Mouse (Mus musculus) neural tube, embryonic 13.5 days (tissue): ENCODE measurements around the gene E2f3. TPM values are rescaled to one million over a fixed set of nuclear protein-coding genes. Genes with fewer than 3 reads are reported as not detected.
A peak's percentile ranks its signal among the peaks of the same experiment; 100 is the strongest.

Experiments used
- ATAC-seq: fragments of 200-750 bp; cut with Nextera tagmentation; 2 replicates; pipeline ENCODE4 v1.8.0; 2017; ENCODE audit warnings: low read depth, mild to moderate bottlenecking, moderate TSS enrichment, moderate library complexity
- H3K27ac ChIP-seq: fragments of 300-500 bp; sonication (generic); replicated peaks from 2 replicates; pipeline ENCODE4 v1.5.1; 2015; ENCODE audit warnings: moderate library complexity, mild to moderate bottlenecking, inconsistent platforms
- H3K27me3 ChIP-seq: fragments of 300-500 bp; sonication (generic); 2 replicates; pipeline ENCODE4 v1.6.1; 2015; ENCODE audit warnings: mild to moderate bottlenecking, inconsistent platforms
- H3K36me3 ChIP-seq: fragments of 300-500 bp; sonication (generic); 2 replicates; pipeline ENCODE4 v1.6.1; 2015; ENCODE audit warnings: mild to moderate bottlenecking, inconsistent platforms
- H3K4me1 ChIP-seq: fragments of 300-500 bp; sonication (generic); replicated peaks from 2 replicates; pipeline ENCODE4 v1.6.1; 2015; ENCODE audit warnings: inconsistent platforms
- H3K4me2 ChIP-seq: fragments of 300-500 bp; sonication (generic); 2 replicates; pipeline ENCODE4 v1.6.1; 2015; ENCODE audit warnings: inconsistent platforms, mild to moderate bottlenecking, moderate library complexity
- H3K4me3 ChIP-seq: fragments of 300-500 bp; sonication (generic); 2 replicates; pipeline ENCODE4 v1.5.1; 2015; ENCODE audit warnings: mild to moderate bottlenecking, inconsistent platforms
- H3K9ac ChIP-seq: fragments of 300-500 bp; sonication (generic); 2 replicates; pipeline ENCODE4 v1.6.1; 2015; ENCODE audit warnings: moderate library complexity, mild to moderate bottlenecking, inconsistent platforms
- H3K9me3 ChIP-seq: fragments of 300-500 bp; sonication (generic); 2 replicates; pipeline ENCODE4 v1.6.1; 2016; ENCODE audit warnings: inconsistent platforms
- WGBS: fragments of 180-500 bp; shearing (Covaris S2); methylation state at CpG from one replicate; pipeline ENCODE4 v1.1.7; 2015; 5-methylcytosine and 5-hydroxymethylcytosine counted together
- polyA plus RNA-seq: library from polyadenylated mRNA; unstranded; fragments of >200 nt; fragmentation: Nextera tagmentation; extraction: Ambion mirVana; gene quantifications from 2 replicates; pipeline ENCODE4 v1.2.1, GENCODE M21; 2015

Gene E2f3
- polyA plus RNA-seq = 4.9 and 5.1 TPM in 2 replicates

DNA sequence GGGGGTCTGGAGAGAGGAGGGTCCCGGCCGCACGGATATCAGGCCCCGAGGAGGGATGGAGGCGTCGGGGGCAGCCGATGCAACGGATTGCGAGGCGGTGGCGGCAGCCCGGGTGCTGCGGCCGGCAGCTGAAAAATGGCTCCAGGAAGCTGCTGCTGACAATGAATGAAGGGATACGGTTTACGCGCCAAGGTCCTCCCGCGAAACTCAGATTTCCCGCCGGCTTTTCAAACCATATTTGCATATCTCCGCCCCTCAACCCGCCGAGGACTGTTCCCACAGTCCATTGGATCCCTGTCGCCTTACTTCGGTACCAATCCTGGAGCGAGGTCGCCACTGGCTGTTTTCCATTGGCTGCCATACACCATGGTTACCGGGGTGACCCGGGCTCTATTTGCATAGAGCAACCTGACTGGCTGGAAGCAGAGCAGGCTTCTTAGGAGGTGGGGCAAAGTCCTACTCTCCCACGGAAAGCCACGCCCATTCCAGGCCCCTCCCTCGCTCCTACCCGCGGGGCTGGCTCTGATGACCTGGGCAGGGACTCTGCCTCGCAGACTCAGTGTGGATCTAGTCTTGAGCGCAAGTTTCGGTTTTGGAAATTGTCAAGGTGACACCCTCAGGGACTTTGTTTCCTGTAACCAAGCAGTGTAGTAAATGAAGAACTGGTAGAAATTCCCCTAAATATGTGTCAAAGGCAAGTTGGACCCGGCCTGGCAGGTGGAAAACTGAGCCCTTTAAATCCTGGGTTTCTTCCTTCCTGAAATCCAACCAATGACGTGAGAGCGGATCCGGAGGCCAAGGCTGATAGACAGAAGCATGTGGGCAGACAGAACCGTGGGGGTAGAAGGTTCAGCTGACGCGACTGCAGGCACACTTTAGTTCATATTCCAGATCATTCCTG lies at the start of gene E2f3:
Gene E2f3 (minus strand): TSS at position 209 of the 901 bp plus-strand sequence.
- Histone ChIP-seq H3K9ac (peak within 1 kb of the TSS; percentile 97), H3K36me3 (no peaks in the 10 kb centered on the region), H3K27me3 (no peaks in the 10 kb centered on the region), H3K4me2 (peak within 1 kb of the TSS; percentile 100), H3K9me3 (no peaks in the 10 kb centered on the region), H3K4me3 (peak within 1 kb of the TSS; percentile 98), H3K4me1 (peaks cover 31% of the 10 kb centered on the region), H3K27ac (peak within 1 kb of the TSS; percentile 94)
- peak; percentile 99 for ATAC-seq
- under 1% methylated on average over 45 of the region's 45 CpGs for WGBS

GRCm38 (mm10) chr13:30034540-30034939 lies 48.7 kb upstream of the E2f3 start:
- 95% methylated on average over 5 of the region's 5 CpGs for WGBS
- Histone ChIP-seq H3K27me3 (no peaks in the 10 kb centered on the region), H3K4me2 (no peak overlapping the region), H3K4me1 (no peaks in the 10 kb centered on the region), H3K4me3 (no peak overlapping the region), H3K36me3 (no peaks in the 10 kb centered on the region), H3K9ac (no peak overlapping the region), H3K27ac (no peak overlapping the region), H3K9me3 (no peaks in the 10 kb centered on the region)
- ATAC-seq = no peak

DNA sequence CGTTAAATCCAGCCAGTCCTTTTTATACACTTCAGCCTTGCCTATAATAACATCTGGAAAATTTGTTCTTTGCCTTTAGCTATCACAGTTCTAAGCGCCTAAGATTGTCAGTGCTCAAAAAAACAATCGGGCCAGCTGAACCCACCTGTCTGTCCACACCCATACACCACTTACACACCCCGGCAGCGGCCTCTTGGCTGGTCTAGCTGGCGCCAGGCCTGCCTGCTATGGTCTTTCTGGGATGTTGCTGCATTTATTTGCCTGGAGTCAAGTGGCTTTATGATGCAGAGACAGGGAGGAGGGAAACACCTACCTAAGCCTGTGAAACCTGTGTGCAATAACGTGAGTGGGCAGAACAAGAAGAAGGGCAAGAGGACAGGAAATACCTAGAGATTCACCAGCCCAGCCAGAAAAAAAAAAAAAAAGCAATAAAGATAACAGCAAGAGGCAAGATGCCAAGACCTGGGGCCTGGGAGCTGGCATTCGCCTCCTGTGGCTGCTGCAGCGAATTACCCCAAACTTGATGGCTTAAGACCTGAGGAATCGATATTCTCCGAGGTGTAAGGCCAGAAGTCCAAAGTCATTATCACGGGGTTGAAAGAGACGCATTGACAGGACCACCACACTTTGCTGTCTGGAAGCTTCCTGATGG lies 45.9 kb upstream of the E2f3 start:
- no peak overlapping the region for H3K4me2 ChIP-seq
- no peak overlapping the region for H3K27ac ChIP-seq
- H3K36me3 ChIP-seq = no peaks in the 10 kb centered on the region
- H3K9ac ChIP-seq = no peak overlapping the region
- 89% methylated on average over 13 of the region's 13 CpGs for WGBS
- ATAC-seq = no peak
- no peaks in the 10 kb centered on the region for H3K4me1 ChIP-seq
- no peaks in the 10 kb centered on the region for H3K27me3 ChIP-seq
- H3K9me3 ChIP-seq = no peaks in the 10 kb centered on the region
- H3K4me3 ChIP-seq = no peak overlapping the region

- Histone ChIP-seq H3K4me2 (no peak overlapping the region), H3K36me3 (no peaks in the 10 kb centered on the region), H3K9me3 (no peaks in the 10 kb centered on the region), H3K9ac (no peak overlapping the region), H3K4me3 (no peak overlapping the region), H3K4me1 (no peaks in the 10 kb centered on the region), H3K27ac (no peak overlapping the region), H3K27me3 (no peaks in the 10 kb centered on the region)
- 92% methylated on average over 3 of the region's 3 CpGs for WGBS
- ATAC-seq = no peak
Observed at GRCm38 (mm10) chr13:30027841-30028240, 42.0 kb upstream of the E2f3 start.

DNA sequence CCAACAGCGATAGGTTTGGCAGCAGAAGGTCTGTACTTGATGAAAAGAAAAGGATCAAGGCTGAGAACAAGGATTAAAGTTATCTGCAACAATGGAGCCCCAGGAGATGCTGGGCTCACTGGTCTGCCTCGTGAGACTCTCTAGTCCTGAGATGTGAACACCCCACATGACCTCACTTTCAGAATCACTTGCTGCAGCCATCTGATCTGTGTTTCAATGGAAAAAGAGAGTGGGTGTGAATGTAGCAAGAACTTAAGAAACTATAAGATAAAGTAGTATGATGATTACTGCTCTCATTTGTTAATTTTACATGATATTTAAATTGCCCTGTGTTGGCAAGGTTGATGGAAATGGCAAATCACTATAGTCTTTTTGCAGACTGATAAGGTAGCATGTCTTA lies 36.6 kb upstream of the E2f3 start:
- Histone ChIP-seq H3K9ac (no peak overlapping the region), H3K4me1 (no peaks in the 10 kb centered on the region), H3K4me3 (no peak overlapping the region), H3K27me3 (no peaks in the 10 kb centered on the region), H3K36me3 (no peaks in the 10 kb centered on the region), H3K4me2 (no peak overlapping the region), H3K27ac (no peak overlapping the region), H3K9me3 (no peaks in the 10 kb centered on the region)
- 92% methylated on average over 2 of the region's 2 CpGs for WGBS
- ATAC-seq = no peak

DNA sequence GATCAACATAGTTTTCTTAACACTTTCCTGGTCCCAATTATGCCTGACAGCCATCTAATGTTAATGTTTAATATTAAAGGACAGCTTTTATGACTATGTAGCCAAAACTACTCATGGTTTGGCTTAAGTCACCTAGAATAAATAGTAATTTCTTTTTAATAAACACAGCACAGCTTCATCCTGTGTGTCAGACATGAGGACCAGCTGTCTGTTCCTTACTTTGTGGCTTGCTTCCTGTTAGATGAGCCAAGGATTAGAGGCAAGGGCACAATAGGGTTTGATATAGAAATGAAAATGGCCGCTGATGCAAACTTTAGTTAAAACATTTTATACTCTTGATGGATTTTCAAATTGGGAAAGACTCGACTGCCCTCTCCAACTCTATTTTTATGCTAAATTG lies 32.7 kb upstream of the E2f3 start:
- Histone ChIP-seq H3K27me3 (no peaks in the 10 kb centered on the region), H3K4me1 (no peaks in the 10 kb centered on the region), H3K9ac (no peak overlapping the region), H3K4me2 (no peak overlapping the region), H3K4me3 (no peak overlapping the region), H3K36me3 (no peaks in the 10 kb centered on the region), H3K9me3 (no peaks in the 10 kb centered on the region), H3K27ac (no peak overlapping the region)
- WGBS = 88% methylated on average over 2 of the region's 2 CpGs
- ATAC-seq = no peak

GRCm38 (mm10) chr13:30017611-30018010 lies 31.7 kb upstream of the E2f3 start:
- no peaks in the 10 kb centered on the region for H3K27me3 ChIP-seq
- no peak overlapping the region for H3K27ac ChIP-seq
- ATAC-seq = no peak
- 87% methylated on average over 7 of the region's 7 CpGs for WGBS
- H3K4me2 ChIP-seq = no peak overlapping the region
- H3K9ac ChIP-seq = no peak overlapping the region
- no peaks in the 10 kb centered on the region for H3K36me3 ChIP-seq
- H3K9me3 ChIP-seq = no peaks in the 10 kb centered on the region
- H3K4me1 ChIP-seq = no peaks in the 10 kb centered on the region
- no peak overlapping the region for H3K4me3 ChIP-seq

- ATAC-seq = no peak
- 93% methylated on average over 8 of the region's 8 CpGs for WGBS
- Histone ChIP-seq H3K9ac (no peak overlapping the region), H3K4me2 (no peak overlapping the region), H3K4me3 (no peak overlapping the region), H3K27ac (no peak overlapping the region), H3K9me3 (no peaks in the 10 kb centered on the region), H3K36me3 (no peaks in the 10 kb centered on the region), H3K4me1 (0 out of 2 replicates have a peak, but pooled peaks cover 4% of the 10 kb centered on the region), H3K27me3 (no peaks in the 10 kb centered on the region)
Observed at GRCm38 (mm10) chr13:30014576-30014975, 28.7 kb upstream of the E2f3 start.

GRCm38 (mm10) chr13:30012226-30012625 lies 26.4 kb upstream of the E2f3 start:
- Histone ChIP-seq H3K27me3 (no peaks in the 10 kb centered on the region), H3K9ac (no peak overlapping the region), H3K4me2 (no peak overlapping the region), H3K27ac (no peak overlapping the region), H3K4me1 (0 out of 2 replicates have a peak, but pooled peaks cover 4% of the 10 kb centered on the region), H3K9me3 (no peaks in the 10 kb centered on the region), H3K36me3 (no peaks in the 10 kb centered on the region), H3K4me3 (no peak overlapping the region)
- ATAC-seq = peak; percentile 40
- WGBS = 32% methylated on average over 6 of the region's 6 CpGs

GRCm38 (mm10) chr13:30008738-30009137 lies 22.9 kb upstream of the E2f3 start:
- 83% methylated on average over 3 of the region's 3 CpGs for WGBS
- Histone ChIP-seq H3K9ac (no peak overlapping the region), H3K27ac (no peak overlapping the region), H3K9me3 (no peaks in the 10 kb centered on the region), H3K36me3 (no peaks in the 10 kb centered on the region), H3K4me2 (no peak overlapping the region), H3K4me1 (0 out of 2 replicates have a peak, but pooled peaks cover 4% of the 10 kb centered on the region), H3K27me3 (no peaks in the 10 kb centered on the region), H3K4me3 (no peak overlapping the region)
- ATAC-seq = no peak

DNA sequence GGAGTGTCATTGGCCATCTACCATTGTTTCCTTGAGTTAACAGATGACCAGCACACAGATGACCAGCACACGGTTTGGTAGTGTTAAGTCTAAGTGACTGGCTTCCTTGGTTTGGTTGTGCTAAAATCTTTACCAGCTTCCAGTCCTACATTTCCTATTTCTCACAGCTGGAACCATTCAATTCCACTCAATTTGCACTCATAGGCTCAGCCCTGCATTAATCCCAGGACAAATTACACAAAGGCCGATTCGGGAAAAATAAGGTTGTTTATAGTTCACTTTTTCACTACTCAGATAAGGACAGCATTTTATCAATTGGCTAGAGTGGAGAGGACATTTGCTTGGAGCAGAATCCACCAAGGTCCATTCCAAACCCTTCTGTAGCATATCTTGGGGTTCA lies 19.6 kb upstream of the E2f3 start:
- Histone ChIP-seq H3K27ac (no peak overlapping the region), H3K36me3 (no peaks in the 10 kb centered on the region), H3K9ac (no peak overlapping the region), H3K9me3 (no peaks in the 10 kb centered on the region), H3K4me2 (no peak overlapping the region), H3K27me3 (no peaks in the 10 kb centered on the region), H3K4me3 (no peak overlapping the region), H3K4me1 (peaks cover 9% of the 10 kb centered on the region; the same call in 1 of the 2 replicates)
- no peak for ATAC-seq
- 91% methylated on average over 3 of the region's 3 CpGs for WGBS

- Histone ChIP-seq H3K36me3 (no peaks in the 10 kb centered on the region), H3K4me3 (no peak overlapping the region), H3K4me2 (no peak overlapping the region), H3K4me1 (peaks cover 9% of the 10 kb centered on the region; the same call in 1 of the 2 replicates), H3K27ac (no peak overlapping the region), H3K9ac (no peak overlapping the region), H3K27me3 (no peaks in the 10 kb centered on the region), H3K9me3 (no peaks in the 10 kb centered on the region)
- 88% methylated on average over 5 of the region's 5 CpGs for WGBS
- no peak for ATAC-seq
Observed at GRCm38 (mm10) chr13:30004849-30005248, 19.0 kb upstream of the E2f3 start.
